27 mouse cellular contexts compared by ENCODE assay signal in genomic region chr8:10562046-10562445, GRCm38 (mm10).
DNase-seq lines count a peak whose midpoint lies in the region; ATAC-seq and TF ChIP-seq lines count a peak whose summit lies in the region.
"Had no signal": no experiment of that assay in that cellular context is flagged by ENCODE, and none has a peak within 500 bp of the region (broad histone marks: within the 10 kb centered on the region; RNA-seq: fewer than 3 reads in every experiment).

No protein-coding gene starts in this region.

- H3K36me3 ChIP-seq in midbrain, embryonic 13.5 days: peaks cover 4% of the 10 kb centered on the region; the same call in 1 of the 2 replicates
- H3K36me3 ChIP-seq in midbrain, embryonic 10.5 days: 0 out of 2 replicates have a peak, but pooled peaks cover 2% of the 10 kb centered on the region
- peaks cover 3% of the 10 kb centered on the region; the same call in 1 of the 2 replicates for H3K36me3 ChIP-seq in hindbrain, embryonic 14.5 days (replicated peaks; ENCODE audit: control insufficient read depth, insufficient read depth)
- no peaks in the 10 kb centered on the region for H3K36me3 ChIP-seq in midbrain, embryonic 15.5 days (replicated peaks)
- no peaks in the 10 kb centered on the region for H3K36me3 ChIP-seq in intestine, postnatal 0 days (ENCODE audit: control insufficient read depth, insufficient read depth)
- H3K36me3 ChIP-seq: embryonic facial prominence, embryonic 13.5 days; limb, embryonic 12.5 days; liver, embryonic 12.5 days had no signal

- no peaks in the 10 kb centered on the region for H3K9me3 ChIP-seq in midbrain, embryonic 13.5 days
- H3K9me3 ChIP-seq in midbrain, embryonic 10.5 days (replicated peaks): no peaks in the 10 kb centered on the region
- H3K9me3 ChIP-seq in hindbrain, embryonic 14.5 days (ENCODE audit: control insufficient read depth, low read length): no peaks in the 10 kb centered on the region
- H3K9me3 ChIP-seq in midbrain, embryonic 15.5 days: no peaks in the 10 kb centered on the region
- no peaks in the 10 kb centered on the region for H3K9me3 ChIP-seq in intestine, postnatal 0 days (ENCODE audit: control insufficient read depth)
- H3K9me3 ChIP-seq: embryonic facial prominence, embryonic 13.5 days; limb, embryonic 12.5 days; liver, embryonic 12.5 days; megakaryocyte, embryonic 14.5 days had no signal

- no peak overlapping the region for H3K9ac ChIP-seq in midbrain, embryonic 13.5 days (replicated peaks)
- H3K9ac ChIP-seq in hindbrain, embryonic 14.5 days: no peak overlapping the region
- no peak overlapping the region for H3K9ac ChIP-seq in midbrain, embryonic 15.5 days
- no peak overlapping the region for H3K9ac ChIP-seq in intestine, postnatal 0 days (ENCODE audit: low read depth, low read length)
- H3K9ac ChIP-seq: embryonic facial prominence, embryonic 13.5 days; limb, embryonic 12.5 days; liver, embryonic 12.5 days had no signal

- WGBS in midbrain, embryonic 13.5 days: 58% methylated on average over 13 of the region's 13 CpGs
- 70% methylated on average over 13 of the region's 13 CpGs for WGBS in midbrain, embryonic 10.5 days
- 54% methylated on average over 13 of the region's 13 CpGs for WGBS in hindbrain, embryonic 14.5 days
- 52% methylated on average over 13 of the region's 13 CpGs for WGBS in midbrain, embryonic 15.5 days
- 82% methylated on average over 13 of the region's 13 CpGs for WGBS in intestine, postnatal 0 days

- H3K27me3 ChIP-seq in midbrain, embryonic 13.5 days: no peaks in the 10 kb centered on the region
- no peaks in the 10 kb centered on the region; the same call in 1 of the 2 replicates for H3K27me3 ChIP-seq in midbrain, embryonic 10.5 days (ENCODE audit: low read depth, poor library complexity, severe bottlenecking)
- H3K27me3 ChIP-seq in hindbrain, embryonic 14.5 days (ENCODE audit: control insufficient read depth, insufficient read depth, low read length): no peaks in the 10 kb centered on the region
- no peaks in the 10 kb centered on the region for H3K27me3 ChIP-seq in midbrain, embryonic 15.5 days (replicated peaks)
- H3K27me3 ChIP-seq in intestine, postnatal 0 days (replicated peaks; ENCODE audit: control insufficient read depth, insufficient read depth, low read length): no peaks in the 10 kb centered on the region
- H3K27me3 ChIP-seq: embryonic facial prominence, embryonic 13.5 days; limb, embryonic 12.5 days; liver, embryonic 12.5 days had no signal

- peak overlapping the region; percentile 60; the same call in 1 of the 2 replicates for H3K27ac ChIP-seq in midbrain, embryonic 13.5 days
- H3K27ac ChIP-seq in midbrain, embryonic 10.5 days (replicated peaks): no peak overlapping the region
- peak overlapping the region; percentile 35; the same call in 1 of the 2 replicates for H3K27ac ChIP-seq in hindbrain, embryonic 14.5 days
- peak overlapping the region; percentile 61 for H3K27ac ChIP-seq in midbrain, embryonic 15.5 days
- H3K27ac ChIP-seq in intestine, postnatal 0 days (ENCODE audit: low read depth, low read length): no peak overlapping the region
- H3K27ac ChIP-seq: embryonic facial prominence, embryonic 13.5 days; layer of hippocampus, adult 2 months; limb, embryonic 12.5 days; liver, embryonic 12.5 days; stomach, postnatal 0 days had no signal

- TF ChIP-seq CTCF in intestine, postnatal 0 days (IDR thresholded peaks at IDR 0.05; ENCODE audit: low read depth): no peak

- H3K4me3 ChIP-seq in midbrain, embryonic 13.5 days (replicated peaks): no peak overlapping the region
- H3K4me3 ChIP-seq in midbrain, embryonic 10.5 days: no peak overlapping the region
- H3K4me3 ChIP-seq in hindbrain, embryonic 14.5 days (replicated peaks; ENCODE audit: low read length): no peak overlapping the region
- H3K4me3 ChIP-seq in midbrain, embryonic 15.5 days: no peak overlapping the region
- H3K4me3 ChIP-seq in intestine, postnatal 0 days (ENCODE audit: low read depth, low read length): no peak overlapping the region
- H3K4me3 ChIP-seq: embryonic facial prominence, embryonic 13.5 days; erythroblast, embryonic 14.5 days; layer of hippocampus, adult 2 months; limb, embryonic 12.5 days; liver, embryonic 12.5 days; megakaryocyte, embryonic 14.5 days had no signal

- H3K4me2 ChIP-seq in midbrain, embryonic 13.5 days (replicated peaks): no peak overlapping the region
- no peak overlapping the region for H3K4me2 ChIP-seq in hindbrain, embryonic 14.5 days (replicated peaks)
- H3K4me2 ChIP-seq in midbrain, embryonic 15.5 days: 0 out of 2 replicates have a peak overlapping the region, but pooled peaks have one; percentile 4
- no peak overlapping the region for H3K4me2 ChIP-seq in intestine, postnatal 0 days (replicated peaks; ENCODE audit: low read depth)
- H3K4me2 ChIP-seq: embryonic facial prominence, embryonic 13.5 days; limb, embryonic 12.5 days; liver, embryonic 12.5 days had no signal

- peak; percentile 73 for ATAC-seq in midbrain, embryonic 13.5 days
- ATAC-seq in common myeloid progenitor, adult 5-6 weeks (replicated peaks; ENCODE audit: low read depth, poor library complexity, severe bottlenecking): 0 out of 2 replicates have a peak, but pooled peaks have one; percentile 8
- peak; percentile 24; the same call in 1 of the 2 replicates for ATAC-seq in hindbrain, embryonic 14.5 days (ENCODE audit: low FRiP score)
- ATAC-seq in midbrain, embryonic 15.5 days (replicated peaks): peak; percentile 53
- no peak for ATAC-seq in intestine, postnatal 0 days
- ATAC-seq: activated CD4-positive, CD25-positive, alpha-beta regulatory T cell, adult 4 months; liver, embryonic 12.5 days had no signal

- DNase-seq in midbrain, embryonic 10.5 days (ENCODE audit: low spot score): no peak
- DNase-seq in hindbrain, embryonic 14.5 days (ENCODE audit: low spot score): no peak
- DNase-seq in left cerebral cortex, postnatal 14 days (ENCODE audit: low spot score in 2 of 2): no peak
- DNase-seq: adrenal gland, postnatal 10 days; cerebellum, adult 2 months; cerebellum, postnatal 25 days; embryo, embryonic 11 days; gastrocnemius, postnatal 36 days; heart, postnatal 36 days; kidney, adult 9 months; kidney, postnatal 25 days; layer of hippocampus, postnatal 36 days; lung, postnatal 10 days; thymus, adult 2 months; thymus, postnatal 4 days had no signal

- intact Hi-C loops in left cerebral cortex, postnatal 14 days (cut with DNase I): no loop called here

- H3K4me1 ChIP-seq in midbrain, embryonic 13.5 days (replicated peaks): peaks cover 12% of the 10 kb centered on the region
- H3K4me1 ChIP-seq in midbrain, embryonic 10.5 days: peaks cover 28% of the 10 kb centered on the region
- H3K4me1 ChIP-seq in hindbrain, embryonic 14.5 days (replicated peaks; ENCODE audit: control insufficient read depth, insufficient read depth, low read length): peaks cover 4% of the 10 kb centered on the region; the same call in 1 of the 2 replicates
- peaks cover 8% of the 10 kb centered on the region for H3K4me1 ChIP-seq in midbrain, embryonic 15.5 days
- no peaks in the 10 kb centered on the region for H3K4me1 ChIP-seq in intestine, postnatal 0 days (replicated peaks; ENCODE audit: control insufficient read depth, insufficient read depth, low read length)
- H3K4me1 ChIP-seq: embryonic facial prominence, embryonic 13.5 days; limb, embryonic 12.5 days; liver, embryonic 12.5 days; megakaryocyte, embryonic 14.5 days had no signal

Comparison
In these comparisons a context has a peak if more than half of its experiments do, and no peak if none do; other contexts are left out.
1. H3K27ac ChIP-seq: peak in midbrain, embryonic 13.5 days (single experiment), hindbrain, embryonic 14.5 days (single experiment) and midbrain, embryonic 15.5 days (single experiment); none in midbrain, embryonic 10.5 days (single experiment) and intestine, postnatal 0 days (single experiment).